Mouse (Mus musculus) megakaryocyte-erythroid progenitor cell, adult 5-6 weeks (primary cell): ENCODE data around the gene Gpr22. TPM values are rescaled to one million over a fixed set of nuclear protein-coding genes. Genes with fewer than 3 reads are reported as not detected.
A peak's percentile ranks its signal among the peaks of the same experiment; 100 is the strongest.

ENCODE experiments used
- ATAC-seq: replicated peaks from 2 replicates; pipeline ENCODE4 v1.8.0; 2016; ENCODE audit warnings: mild to moderate bottlenecking, inconsistent platforms; ENCODE audit not compliant: severe bottlenecking, poor library complexity, low FRiP score, low TSS enrichment
- total RNA-seq, 2 experiments: library from RNA; stranded (forward) in 1 of 2; stranded (reverse) in 1 of 2; fragments of 200-1000, 215-1000 nt in 1 of 2; fragments of >200 nt in 1 of 2; fragmentation: Nextera tagmentation in 1 of 2; gene quantifications; 2 replicates each; pipeline ENCODE4 v1.2.3; 2014 to 2017

The Gpr22 gene
- total RNA-seq, 2 experiments from 2014 or later: not detected

DNA sequence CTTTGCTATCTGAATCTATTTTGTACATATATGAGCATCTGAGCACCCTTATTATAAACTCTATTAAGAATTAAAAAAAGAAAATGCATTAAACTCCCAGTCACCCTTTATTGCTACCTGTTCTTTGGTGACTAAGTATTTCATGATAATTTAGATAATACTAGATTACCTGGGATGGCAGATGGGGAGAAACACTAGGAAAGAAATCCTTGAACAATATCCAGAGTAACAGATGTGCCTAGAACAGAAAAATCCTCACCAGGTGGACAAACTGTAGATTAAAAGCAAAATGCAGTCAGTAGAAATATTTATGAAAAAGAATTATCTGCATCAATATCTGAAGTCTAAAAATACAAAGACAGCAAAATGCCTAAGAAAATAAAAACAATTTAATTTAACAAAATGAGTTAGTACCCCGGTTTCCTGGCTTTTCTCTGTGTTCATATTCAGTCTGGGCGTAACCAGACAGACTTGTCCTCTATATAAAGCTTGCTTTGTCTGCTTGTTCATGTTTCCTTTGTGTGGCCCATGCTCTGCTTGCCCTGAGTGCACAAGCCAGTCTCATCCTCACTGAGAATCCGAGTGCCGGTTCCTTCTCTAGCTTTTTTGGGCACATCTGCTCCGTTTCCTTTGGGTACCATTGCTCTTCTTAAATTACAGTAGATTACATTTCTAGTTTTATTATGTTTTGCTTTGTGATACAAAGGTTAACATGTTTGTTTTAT, 13.0 kb downstream of the Gpr22 start:
- no peak for ATAC-seq

DNA sequence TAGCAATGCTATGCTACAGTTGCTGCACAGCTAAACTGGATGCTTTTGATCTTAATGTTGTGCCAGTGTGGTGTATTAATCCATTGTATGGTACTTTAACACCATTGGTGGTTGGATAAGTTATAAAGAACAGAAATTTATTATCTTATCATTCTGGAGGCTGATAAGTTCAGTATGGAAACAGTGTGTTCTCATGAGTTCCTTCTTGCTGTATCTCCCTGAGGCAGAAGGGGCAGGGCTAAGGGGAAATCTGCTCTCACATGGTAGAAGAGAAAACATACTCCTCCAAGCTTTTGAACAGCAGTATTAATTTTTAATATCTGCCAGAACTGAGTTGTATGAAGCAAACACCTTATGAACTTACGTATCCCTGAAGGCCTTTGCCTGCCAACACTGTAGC, 20.5 kb downstream of the Gpr22 start:
- peak; percentile 52; the same call in 1 of the 2 replicates for ATAC-seq

DNA sequence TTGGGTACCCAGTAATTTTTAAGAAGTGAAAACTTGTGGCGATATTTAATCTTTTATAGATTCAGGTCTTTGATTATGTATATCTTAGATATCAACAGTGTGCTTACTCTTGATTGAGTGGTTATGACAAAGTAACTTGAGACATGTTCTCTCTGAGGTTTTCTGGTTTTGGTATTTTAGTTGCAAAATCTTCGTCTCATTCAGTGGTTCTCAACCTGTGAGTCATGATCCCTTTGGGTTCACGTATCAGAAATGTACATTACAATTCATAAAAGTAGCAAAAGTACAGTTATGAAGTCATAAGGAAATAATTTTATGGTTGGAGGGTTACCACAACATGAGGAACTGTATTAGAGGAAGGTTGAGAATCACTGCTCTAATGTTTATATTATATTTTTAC, 27.1 kb downstream of the Gpr22 start:
- ATAC-seq: no peak

DNA sequence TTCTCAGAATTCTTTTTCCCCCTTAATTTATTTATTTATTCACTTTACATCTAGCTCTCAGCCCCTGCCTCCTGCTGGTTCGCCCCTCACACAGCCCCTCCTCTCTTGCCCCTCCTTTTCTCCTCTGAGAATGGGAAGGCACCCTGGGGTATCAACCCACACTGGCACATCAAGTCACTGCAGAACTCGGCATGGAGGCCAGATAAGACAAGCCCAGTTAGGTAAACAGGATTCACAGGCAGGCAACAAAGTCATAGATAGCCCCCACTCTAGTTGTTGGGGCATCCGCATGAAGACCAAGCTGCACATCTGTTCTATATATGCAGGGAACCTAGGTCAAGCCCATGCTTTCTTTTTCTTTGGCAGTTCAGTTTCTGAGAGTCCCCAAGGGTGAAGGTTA, 46.6 kb downstream of the Gpr22 start:
- no peak for ATAC-seq

DNA sequence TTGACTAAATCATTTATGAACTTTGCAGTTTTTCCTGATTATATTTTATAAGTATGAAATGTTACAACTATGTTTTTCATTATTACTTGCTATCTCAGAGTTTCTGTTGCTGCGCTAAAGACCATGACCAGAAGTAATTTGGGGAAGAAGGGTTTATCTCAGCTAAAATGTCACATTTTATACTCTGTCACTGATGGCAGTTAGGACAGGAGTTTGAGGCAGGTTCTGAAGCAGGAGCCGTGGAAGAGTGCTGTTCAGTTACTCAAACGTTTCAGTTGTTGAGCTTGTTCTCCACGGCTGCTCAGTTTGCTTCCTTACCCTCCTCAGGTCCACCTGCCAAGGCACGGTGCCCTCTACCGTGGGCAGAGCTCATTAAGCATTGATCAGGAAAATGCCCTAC, 47.7 kb downstream of the Gpr22 start:
- ATAC-seq: no peak

Other genes starting within 250 kb of the Gpr22 start
- gene Cbll1, start 214.3 kb downstream of the Gpr22 start, total RNA-seq (2014; fragmentation: Nextera tagmentation): 27.1 and 53.1 TPM in 2 replicates
- 6.8 and 8.8 TPM in 2 replicates for gene Cbll1, start 214.3 kb downstream of the Gpr22 start, total RNA-seq (2017)
- gene Slc26a4, start 154.0 kb downstream of the Gpr22 start, total RNA-seq (2014; fragmentation: Nextera tagmentation): not detected in 2 replicates
- not detected in 2 replicates for gene Slc26a4, start 154.0 kb downstream of the Gpr22 start, total RNA-seq (2017)
- gene Bcap29, start 79.3 kb downstream of the Gpr22 start, total RNA-seq (2014; fragmentation: Nextera tagmentation): 75.6 and 85.6 TPM in 2 replicates
- 59.7 and 70.3 TPM in 2 replicates for gene Bcap29, start 79.3 kb downstream of the Gpr22 start, total RNA-seq (2017)
- 11.7 and 15.3 TPM in 2 replicates for gene Dus4l, start 59.1 kb downstream of the Gpr22 start, total RNA-seq (2014; fragmentation: Nextera tagmentation)
- 19.3 and 54.4 TPM in 2 replicates for gene Dus4l, start 59.1 kb downstream of the Gpr22 start, total RNA-seq (2017)
- gene Cog5, start 59.1 kb downstream of the Gpr22 start, total RNA-seq (2014; fragmentation: Nextera tagmentation): 38.4 and 59.7 TPM in 2 replicates
- gene Cog5, start 59.1 kb downstream of the Gpr22 start, total RNA-seq (2017): 56.9 and 74.6 TPM in 2 replicates
- 34.8 and 37.9 TPM in 2 replicates for gene Hbp1, start 236.6 kb upstream of the Gpr22 start, total RNA-seq (2014; fragmentation: Nextera tagmentation)
- 39.8 and 50.5 TPM in 2 replicates for gene Hbp1, start 236.6 kb upstream of the Gpr22 start, total RNA-seq (2017)